Mouse (Mus musculus): ENCODE data around the gene Cox7c.
"Not testable (repeated sequence)": the region's sequence is repeated elsewhere in the genome, so short reads cannot be mapped to it uniquely, and the experiment has no call there.

Cox7c gene

GRCm38 (mm10) chr13:86046254-86046951 lies at the start of gene Cox7c:
Gene Cox7c (minus strand): TSS chr13:86046904.
- in situ Hi-C loops (cut with MseI, MboI), result no loop called here

- in situ Hi-C loops (cut with MseI, MboI), result no loop called here
These were observed 21.5 kb upstream of the Cox7c start for GRCm38 (mm10) chr13:86068011-86068724.

- in situ Hi-C loops (cut with MseI, MboI), result no loop called here
These were observed 20.8 kb upstream of the Cox7c start for GRCm38 (mm10) chr13:86067508-86067907.

GRCm38 (mm10) chr13:86054091-86054490 lies 7.4 kb upstream of the Cox7c start:
- in situ Hi-C loops (cut with MseI, MboI), result not testable (repeated sequence)

- in situ Hi-C loops (cut with MseI, MboI), result no loop called here
These were observed 41.6 kb downstream of the Cox7c start for GRCm38 (mm10) chr13:86004907-86005675.

All from mouse trophoblast stem cell (cell line).